Mouse (Mus musculus) urinary bladder, adult 2 months (tissue): ENCODE measurements around the gene Cldnd2. TPM values are rescaled to one million over a fixed set of nuclear protein-coding genes. Genes with fewer than 3 reads are reported as not detected.
"Not testable (repeated sequence)": the region's sequence is repeated elsewhere in the genome, so short reads cannot be mapped to it uniquely, and the experiment has no call there.

Experiments used
- DNase-seq: peaks from one replicate; pipeline ENCODE4 v3.0.0; 2022; ENCODE audit warnings: low spot score
- polyA plus RNA-seq: library from polyadenylated mRNA; depleted of rRNA; stranded (reverse); fragments of >200 nt; gene quantifications from 2 replicates; pipeline ENCODE4 v1.2.3, GENCODE M21; 2012; rRNA removed

The Cldnd2 gene
- polyA plus RNA-seq: not detected in 2 replicates

- no peak for DNase-seq
Observed at GRCm38 (mm10) chr7:43440482-43440881, at the start of gene Cldnd2. Gene Cldnd2 (plus strand): TSS chr7:43440782.

- DNase-seq: no peak
Observed at GRCm38 (mm10) chr7:43392349-43393121, 48.0 kb upstream of the Cldnd2 start.

GRCm38 (mm10) chr7:43399501-43399900, 41.1 kb upstream of the Cldnd2 start:
- no peak for DNase-seq

- DNase-seq: no peak
Observed at GRCm38 (mm10) chr7:43402718-43403117, 37.9 kb upstream of the Cldnd2 start.

GRCm38 (mm10) chr7:43407573-43407972, 33.0 kb upstream of the Cldnd2 start:
- DNase-seq: no peak

- DNase-seq: no peak
Observed at GRCm38 (mm10) chr7:43408131-43408553, 32.4 kb upstream of the Cldnd2 start, which contains the start of gene Siglecg. Gene Siglecg (plus strand): TSS chr7:43408204.

- DNase-seq: no peak
Observed at GRCm38 (mm10) chr7:43409084-43409483, 31.5 kb upstream of the Cldnd2 start.

- not testable (repeated sequence) for DNase-seq
Observed at GRCm38 (mm10) chr7:43411724-43412123, 28.9 kb upstream of the Cldnd2 start.

GRCm38 (mm10) chr7:43417298-43417697, 23.3 kb upstream of the Cldnd2 start:
- DNase-seq: no peak

- DNase-seq: peak; percentile 76
Observed at GRCm38 (mm10) chr7:43422995-43423617, 17.5 kb upstream of the Cldnd2 start.

GRCm38 (mm10) chr7:43423991-43424625, 16.5 kb upstream of the Cldnd2 start:
- DNase-seq: no peak

GRCm38 (mm10) chr7:43427406-43427805, 13.2 kb upstream of the Cldnd2 start, which contains the start of gene Lim2:
Gene Lim2 (plus strand): TSS chr7:43427670.
- no peak for DNase-seq

GRCm38 (mm10) chr7:43429500-43429899, 11.1 kb upstream of the Cldnd2 start:
- DNase-seq: no peak

GRCm38 (mm10) chr7:43432891-43433290, 7.7 kb upstream of the Cldnd2 start:
- no peak for DNase-seq

GRCm38 (mm10) chr7:43434676-43435075, 5.9 kb upstream of the Cldnd2 start:
- no peak for DNase-seq

GRCm38 (mm10) chr7:43436341-43437255, 4.0 kb upstream of the Cldnd2 start, which contains the start of gene Nkg7:
Gene Nkg7 (plus strand): TSS chr7:43437073.
- DNase-seq: no peak

GRCm38 (mm10) chr7:43438611-43439010, 2.0 kb upstream of the Cldnd2 start:
- DNase-seq: no peak

- no peak for DNase-seq
Observed at GRCm38 (mm10) chr7:43441071-43441470, 489 bp downstream of the Cldnd2 start.

- no peak for DNase-seq
Observed at GRCm38 (mm10) chr7:43442684-43443083, 2.1 kb downstream of the Cldnd2 start.

GRCm38 (mm10) chr7:43443126-43443916, 2.7 kb downstream of the Cldnd2 start:
- DNase-seq: peak; percentile 70

GRCm38 (mm10) chr7:43443917-43444293, 3.3 kb downstream of the Cldnd2 start, which contains the start of the genes Etfb and Gm45233:
Gene Etfb (plus strand): TSS chr7:43444083.
Gene Gm45233 (plus strand): TSS chr7:43444128.
- DNase-seq: peak; percentile 82
